Mouse (Mus musculus) testis, adult 2 months (tissue): ENCODE results near the gene Maml2.

Experiments used
- CTCF ChIP-seq: fragments of 200-500 bp; IDR thresholded peaks from 2 replicates; pipeline ENCODE4 v1.5.1; 2012; ENCODE audit warnings: low read depth, mild to moderate bottlenecking, inconsistent platforms, low read length, moderate library complexity; ENCODE audit not compliant: control insufficient read depth, insufficient read depth, insufficient replicate concordance
- POLR2A ChIP-seq: fragments of 200-500 bp; IDR thresholded peaks from 2 replicates; pipeline ENCODE4 v1.6.1; 2012; ENCODE audit warnings: low read depth, mild to moderate bottlenecking, inconsistent platforms, low read length, moderate library complexity; ENCODE audit not compliant: control insufficient read depth

DNA sequence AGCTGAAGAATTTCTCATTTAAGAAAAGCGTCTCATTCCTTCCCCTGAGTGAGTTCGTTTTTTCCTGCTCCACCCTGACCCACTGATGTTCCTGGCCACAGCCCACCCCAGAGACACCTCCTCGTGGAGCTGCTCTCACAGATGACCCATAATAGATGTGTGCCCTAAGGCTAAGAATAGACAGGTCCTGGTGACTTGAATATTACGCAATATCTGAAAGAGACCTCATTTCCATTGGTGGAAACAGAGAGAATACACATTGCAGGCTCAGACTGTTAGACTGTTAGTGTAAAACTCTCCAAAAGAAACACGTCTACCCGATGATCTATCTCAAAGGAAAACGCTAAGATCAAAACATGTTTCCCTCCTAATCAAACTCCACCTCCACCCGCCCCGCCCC, 391.2 kb downstream of the Maml2 start:
- TF ChIP-seq POLR2A (no peak), CTCF (no peak)
